Comparison of ENCODE assay signal across 24 mouse cellular contexts in the genomic region with DNA sequence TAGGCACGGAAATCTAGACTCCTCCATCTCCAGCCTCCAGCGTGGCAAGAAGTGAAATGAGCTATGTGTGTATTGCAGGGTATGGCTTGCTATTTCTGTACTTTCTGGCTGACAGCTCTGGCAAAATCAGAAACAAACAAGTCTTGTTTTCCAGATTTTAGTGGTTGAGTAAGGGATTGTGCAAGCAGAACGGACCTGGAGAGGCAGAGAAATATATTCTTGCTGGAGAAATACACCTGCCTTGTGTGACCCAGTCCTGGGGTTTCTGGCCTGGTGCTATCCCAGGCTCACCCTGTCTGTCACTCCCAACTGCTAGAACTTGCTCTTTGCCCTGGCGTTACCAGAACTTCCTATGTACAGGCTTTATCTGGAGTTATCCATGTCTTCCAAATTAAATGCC. TPM values are rescaled to one million over a fixed set of nuclear protein-coding genes. Genes with fewer than 3 reads are reported as not detected.
A peak's percentile ranks its signal among the peaks of the same experiment; 100 is the strongest.
DNase-seq lines count a peak whose midpoint lies in the region; ATAC-seq and TF ChIP-seq lines count a peak whose summit lies in the region.
"Had no signal": no experiment of that assay in that cellular context is flagged by ENCODE, and none has a peak within 500 bp of the region (broad histone marks: within the 10 kb centered on the region; RNA-seq: fewer than 3 reads in every experiment).

No protein-coding gene starts in this region.

- WGBS in stomach, embryonic 15.5 days = 46% methylated on average over 4 of the region's 4 CpGs
- WGBS in hindbrain, embryonic 16.5 days = 80% methylated on average over 4 of the region's 4 CpGs

- H3K27ac ChIP-seq in left cerebral cortex, adult 2 months = peak overlapping the region; percentile 47
- H3K27ac ChIP-seq in stomach, embryonic 15.5 days = peak overlapping the region; percentile 9; the same call in 1 of the 2 replicates
- no peak overlapping the region for H3K27ac ChIP-seq in hindbrain, embryonic 16.5 days (ENCODE audit: low read depth, low read length)
- H3K27ac ChIP-seq: forebrain, embryonic 10.5 days; heart, embryonic 13.5 days; hindbrain, embryonic 15.5 days; limb, embryonic 13.5 days; midbrain, embryonic 15.5 days had no signal

- no peaks in the 10 kb centered on the region for H3K27me3 ChIP-seq in stomach, embryonic 15.5 days (replicated peaks)
- H3K27me3 ChIP-seq in hindbrain, embryonic 16.5 days (replicated peaks; ENCODE audit: control insufficient read depth, insufficient read depth, low read length) = no peaks in the 10 kb centered on the region; the same call in 1 of the 2 replicates
- H3K27me3 ChIP-seq: heart, embryonic 13.5 days; hindbrain, embryonic 15.5 days; limb, embryonic 13.5 days had no signal

- no peak for DNase-seq in left cerebral cortex, adult 2 months (ENCODE audit: extremely low spot score in 1 of 2, low spot score in 2 of 2)
- no peak for DNase-seq in left cerebral cortex, postnatal 10 days (ENCODE audit: extremely low spot score in 1 of 2, low spot score in 2 of 2)
- DNase-seq in adipocyte (ENCODE audit: low spot score) = peak; percentile 28
- peak; percentile 63 for DNase-seq in brain, adult 2 months (ENCODE audit: low read depth, low spot score)
- DNase-seq: adrenal gland, postnatal 10 days; cerebellum, adult 11 months; cerebellum, postnatal 14 days; forebrain, postnatal 0 days; gastrocnemius, postnatal 10 days; heart, adult 11 months; heart, postnatal 4 days; kidney, adult 8-10 months; kidney, postnatal 25 days; lung, adult 2 months had no signal

- H3K4me3 ChIP-seq in left cerebral cortex, adult 2 months = no peak overlapping the region
- H3K4me3 ChIP-seq in stomach, embryonic 15.5 days (replicated peaks) = no peak overlapping the region
- no peak overlapping the region for H3K4me3 ChIP-seq in hindbrain, embryonic 16.5 days (ENCODE audit: low read length)
- H3K4me3 ChIP-seq: forebrain, embryonic 10.5 days; heart, embryonic 13.5 days; hindbrain, embryonic 15.5 days; limb, embryonic 13.5 days; midbrain, embryonic 15.5 days; myocyte had no signal

- no peak overlapping the region for H3K9ac ChIP-seq in stomach, embryonic 15.5 days
- H3K9ac ChIP-seq in hindbrain, embryonic 16.5 days (ENCODE audit: low read depth, low read length) = no peak overlapping the region
- H3K9ac ChIP-seq: forebrain, postnatal 0 days; heart, embryonic 13.5 days; hindbrain, embryonic 15.5 days; limb, embryonic 13.5 days; midbrain, embryonic 15.5 days had no signal

- H3K9me3 ChIP-seq in stomach, embryonic 15.5 days = no peaks in the 10 kb centered on the region
- no peaks in the 10 kb centered on the region for H3K9me3 ChIP-seq in hindbrain, embryonic 16.5 days (ENCODE audit: control insufficient read depth, low read length)
- H3K9me3 ChIP-seq: forebrain, embryonic 10.5 days; heart, embryonic 13.5 days; hindbrain, embryonic 15.5 days; limb, embryonic 13.5 days; midbrain, embryonic 15.5 days had no signal

- intact Hi-C loops in left cerebral cortex, adult 2 months (cut with DNase I) = no loop called here
- intact Hi-C loops in left cerebral cortex, postnatal 10 days (cut with DNase I) = no loop called here

- peaks cover 5% of the 10 kb centered on the region; the same call in 1 of the 2 replicates for H3K4me1 ChIP-seq in stomach, embryonic 15.5 days
- H3K4me1 ChIP-seq in hindbrain, embryonic 16.5 days (ENCODE audit: control insufficient read depth, insufficient read depth, low read depth, low read length) = no peaks in the 10 kb centered on the region
- H3K4me1 ChIP-seq: hindbrain, embryonic 15.5 days; limb, embryonic 13.5 days; midbrain, embryonic 15.5 days had no signal

- no peak overlapping the region for H3K4me2 ChIP-seq in stomach, embryonic 15.5 days
- no peak overlapping the region for H3K4me2 ChIP-seq in hindbrain, embryonic 16.5 days (ENCODE audit: low read length)
- H3K4me2 ChIP-seq: heart, embryonic 13.5 days; hindbrain, embryonic 15.5 days; limb, embryonic 13.5 days; midbrain, embryonic 15.5 days had no signal

- TF ChIP-seq CTCF in left cerebral cortex, adult 2 months (IDR thresholded peaks at IDR 0.05) = no peak

- ATAC-seq in stomach, embryonic 15.5 days (ENCODE audit: insufficient read depth, low FRiP score, low read depth) = no peak
- no peak for ATAC-seq in inflammation-experienced regulatory T-cells, adult 6 months
- ATAC-seq in hindbrain, embryonic 16.5 days = no peak
- ATAC-seq: midbrain, embryonic 15.5 days had no signal

- no peaks in the 10 kb centered on the region for H3K36me3 ChIP-seq in stomach, embryonic 15.5 days
- no peaks in the 10 kb centered on the region for H3K36me3 ChIP-seq in hindbrain, embryonic 16.5 days (ENCODE audit: control insufficient read depth, insufficient read depth, low read length)
- H3K36me3 ChIP-seq: forebrain, embryonic 10.5 days; heart, embryonic 13.5 days; hindbrain, embryonic 15.5 days; limb, embryonic 13.5 days; midbrain, embryonic 15.5 days had no signal

RNA-seq across cellular contexts. Expression of a gene that starts 8.5 kb away (rescaled TPM):
- 1 to 10 TPM; 5.8 to 6.2 TPM for total RNA-seq in left cerebral cortex, adult 2 months (2021)
- 1 to 10 TPM; 2.1 TPM for total RNA-seq in left cerebral cortex, postnatal 10 days (2021)
- polyA plus RNA-seq in stomach, embryonic 15.5 days (2015; fragmentation: Nextera tagmentation; extraction: Ambion mirVana) = 29.2 and 38.2 TPM in 2 replicates
- polyA plus RNA-seq in inflammation-experienced regulatory T-cells, adult 6 months (2017; shearing (Covaris generic)) = under 1 TPM; 0.26 to 0.51 (median 0.47) TPM
- polyA plus RNA-seq in hindbrain, embryonic 16.5 days (2015; fragmentation: Nextera tagmentation; extraction: Ambion mirVana) = 3.3 and 3.9 TPM in 2 replicates
- total RNA-seq: megakaryocyte-erythroid progenitor cell, adult 5-6 weeks had no signal

RNA-seq across cellular contexts. Expression of a gene that starts 24.3 kb away (rescaled TPM):
- total RNA-seq in left cerebral cortex, adult 2 months (2021) = 10 to 100 TPM; 27.3 to 27.7 TPM
- total RNA-seq in left cerebral cortex, postnatal 10 days (2021) = 10 to 100 TPM; 21.2 to 24.1 TPM
- polyA plus RNA-seq in stomach, embryonic 15.5 days (2015; fragmentation: Nextera tagmentation; extraction: Ambion mirVana) = 13.2 and 13.7 TPM in 2 replicates
- 10 to 100 TPM; 13.3 to 22.7 (median 21.2) TPM for polyA plus RNA-seq in inflammation-experienced regulatory T-cells, adult 6 months (2017; shearing (Covaris generic))
- polyA plus RNA-seq in hindbrain, embryonic 16.5 days (2015; fragmentation: Nextera tagmentation; extraction: Ambion mirVana) = 17.5 and 20.8 TPM in 2 replicates

RNA-seq across cellular contexts. Expression of a gene that starts 54.1 kb away (rescaled TPM):
- 1 to 10 TPM; 5.4 to 6.8 TPM for total RNA-seq in left cerebral cortex, adult 2 months (2021)
- 10 to 100 TPM in 1 of 2 experiments, 1 to 10 TPM in 1; 8.7 to 10.6 TPM for total RNA-seq in left cerebral cortex, postnatal 10 days (2021)
- 17.1 and 17.5 TPM in 2 replicates for polyA plus RNA-seq in stomach, embryonic 15.5 days (2015; fragmentation: Nextera tagmentation; extraction: Ambion mirVana)
- polyA plus RNA-seq in inflammation-experienced regulatory T-cells, adult 6 months (2017; shearing (Covaris generic)) = 10 to 100 TPM; 32.3 to 41.3 (median 34.6) TPM
- polyA plus RNA-seq in hindbrain, embryonic 16.5 days (2015; fragmentation: Nextera tagmentation; extraction: Ambion mirVana) = 14.9 and 15.1 TPM in 2 replicates

RNA-seq across cellular contexts. Expression of a gene that starts 54.3 kb away (rescaled TPM):
- total RNA-seq in left cerebral cortex, adult 2 months (2021) = 10 to 100 TPM; 18.3 to 25.1 TPM
- 10 to 100 TPM; 21.5 to 24.7 TPM for total RNA-seq in left cerebral cortex, postnatal 10 days (2021)
- polyA plus RNA-seq in stomach, embryonic 15.5 days (2015; fragmentation: Nextera tagmentation; extraction: Ambion mirVana) = 45.4 and 49.3 TPM in 2 replicates
- polyA plus RNA-seq in inflammation-experienced regulatory T-cells, adult 6 months (2017; shearing (Covaris generic)) = 10 to 100 TPM; 10.6 to 22.9 (median 17.3) TPM
- 30.5 and 32.5 TPM in 2 replicates for polyA plus RNA-seq in hindbrain, embryonic 16.5 days (2015; fragmentation: Nextera tagmentation; extraction: Ambion mirVana)

Comparison
In these comparisons a context has a peak if more than half of its experiments do, and no peak if none do; other contexts are left out.
1. DNase-seq: peak in adipocyte (single experiment) and brain, adult 2 months (single experiment); none in left cerebral cortex, adult 2 months (0 of 2) and left cerebral cortex, postnatal 10 days (0 of 2).